Mouse (Mus musculus): ENCODE data around the gene Gbp9. TPM values are rescaled to one million over a fixed set of nuclear protein-coding genes. Genes with fewer than 3 reads are reported as not detected.
"Not testable (repeated sequence)": the region's sequence is repeated elsewhere in the genome, so short reads cannot be mapped to it uniquely, and the experiment has no call there.

Gene Gbp9
- polyA plus RNA-seq, 1 experiment from 2014 or later = 1.7 TPM

GRCm38 (mm10) chr5:105081900-105082299 is 57.4 kb downstream of the Gbp9 start:
- Histone ChIP-seq H3K27ac (ENCODE audit: low read depth, low read length) (no peak overlapping the region), H3K4me2 (replicated peaks; ENCODE audit: low read depth) (no peak overlapping the region), H3K9ac (ENCODE audit: low read depth, low read length) (no peak overlapping the region), H3K4me3 (ENCODE audit: low read depth, low read length) (no peak overlapping the region), H3K36me3 (ENCODE audit: control insufficient read depth, insufficient read depth) (no peaks in the 10 kb centered on the region), H3K27me3 (replicated peaks; ENCODE audit: control insufficient read depth, insufficient read depth, low read length) (no peaks in the 10 kb centered on the region), H3K9me3 (ENCODE audit: control insufficient read depth) (0 out of 2 replicates have a peak, but pooled peaks cover 3% of the 10 kb centered on the region), H3K4me1 (replicated peaks; ENCODE audit: control insufficient read depth, insufficient read depth, low read length) (no peaks in the 10 kb centered on the region)
- no peak for ATAC-seq
- no peak for TF ChIP-seq CTCF (IDR thresholded peaks at IDR 0.05; ENCODE audit: low read depth)

GRCm38 (mm10) chr5:105068356-105068755 is 71.0 kb downstream of the Gbp9 start:
- H3K4me2 ChIP-seq (replicated peaks; ENCODE audit: low read depth); H3K36me3 ChIP-seq (ENCODE audit: control insufficient read depth, insufficient read depth); H3K27me3 ChIP-seq (replicated peaks; ENCODE audit: control insufficient read depth, insufficient read depth, low read length); H3K4me3 ChIP-seq (ENCODE audit: low read depth, low read length); H3K27ac ChIP-seq (ENCODE audit: low read depth, low read length); H3K9me3 ChIP-seq (ENCODE audit: control insufficient read depth); H3K4me1 ChIP-seq (replicated peaks; ENCODE audit: control insufficient read depth, insufficient read depth, low read length); H3K9ac ChIP-seq (ENCODE audit: low read depth, low read length); ATAC-seq: not testable (repeated sequence)

- not testable (repeated sequence) for H3K9ac ChIP-seq (ENCODE audit: low read depth, low read length); H3K4me1 ChIP-seq (replicated peaks; ENCODE audit: control insufficient read depth, insufficient read depth, low read length); H3K4me2 ChIP-seq (replicated peaks; ENCODE audit: low read depth); H3K27ac ChIP-seq (ENCODE audit: low read depth, low read length); H3K9me3 ChIP-seq (ENCODE audit: control insufficient read depth); H3K27me3 ChIP-seq (replicated peaks; ENCODE audit: control insufficient read depth, insufficient read depth, low read length); ATAC-seq; H3K4me3 ChIP-seq (ENCODE audit: low read depth, low read length); H3K36me3 ChIP-seq (ENCODE audit: control insufficient read depth, insufficient read depth)
- 63% methylated on average over 2 of the region's 2 CpGs for WGBS
Measured at GRCm38 (mm10) chr5:105064443-105064842, 74.9 kb downstream of the Gbp9 start.

GRCm38 (mm10) chr5:105063321-105063720 is 76.0 kb downstream of the Gbp9 start:
- H3K9me3 ChIP-seq (ENCODE audit: control insufficient read depth) = no peaks in the 10 kb centered on the region
- H3K36me3 ChIP-seq (ENCODE audit: control insufficient read depth, insufficient read depth) = no peaks in the 10 kb centered on the region
- H3K4me2 ChIP-seq (replicated peaks; ENCODE audit: low read depth) = no peak overlapping the region
- ATAC-seq = no peak
- H3K4me3 ChIP-seq (ENCODE audit: low read depth, low read length) = no peak overlapping the region
- no peaks in the 10 kb centered on the region for H3K27me3 ChIP-seq (replicated peaks; ENCODE audit: control insufficient read depth, insufficient read depth, low read length)
- no peak overlapping the region for H3K27ac ChIP-seq (ENCODE audit: low read depth, low read length)
- 50% methylated on average over 1 of the region's 1 CpGs for WGBS
- H3K9ac ChIP-seq (ENCODE audit: low read depth, low read length) = no peak overlapping the region
- no peaks in the 10 kb centered on the region for H3K4me1 ChIP-seq (replicated peaks; ENCODE audit: control insufficient read depth, insufficient read depth, low read length)
- no peak for TF ChIP-seq CTCF (IDR thresholded peaks at IDR 0.05; ENCODE audit: low read depth)

- not testable (repeated sequence) for H3K9ac ChIP-seq (ENCODE audit: low read depth, low read length); H3K4me2 ChIP-seq (replicated peaks; ENCODE audit: low read depth); H3K27ac ChIP-seq (ENCODE audit: low read depth, low read length); H3K4me1 ChIP-seq (replicated peaks; ENCODE audit: control insufficient read depth, insufficient read depth, low read length); H3K27me3 ChIP-seq (replicated peaks; ENCODE audit: control insufficient read depth, insufficient read depth, low read length); H3K36me3 ChIP-seq (ENCODE audit: control insufficient read depth, insufficient read depth); ATAC-seq; H3K4me3 ChIP-seq (ENCODE audit: low read depth, low read length); H3K9me3 ChIP-seq (ENCODE audit: control insufficient read depth)
- 48% methylated on average over 2 of the region's 2 CpGs for WGBS
Measured at GRCm38 (mm10) chr5:105062403-105062802, 76.9 kb downstream of the Gbp9 start.

- no peaks in the 10 kb centered on the region for H3K27me3 ChIP-seq (replicated peaks; ENCODE audit: control insufficient read depth, insufficient read depth, low read length)
- no peak for ATAC-seq
- no peaks in the 10 kb centered on the region for H3K9me3 ChIP-seq (ENCODE audit: control insufficient read depth)
- no peak overlapping the region for H3K4me3 ChIP-seq (ENCODE audit: low read depth, low read length)
- H3K4me2 ChIP-seq (replicated peaks; ENCODE audit: low read depth) = no peak overlapping the region
- no peak for TF ChIP-seq CTCF (IDR thresholded peaks at IDR 0.05; ENCODE audit: low read depth)
- no peaks in the 10 kb centered on the region for H3K36me3 ChIP-seq (ENCODE audit: control insufficient read depth, insufficient read depth)
- no peaks in the 10 kb centered on the region for H3K4me1 ChIP-seq (replicated peaks; ENCODE audit: control insufficient read depth, insufficient read depth, low read length)
- H3K9ac ChIP-seq (ENCODE audit: low read depth, low read length) = no peak overlapping the region
- no peak overlapping the region for H3K27ac ChIP-seq (ENCODE audit: low read depth, low read length)
- 94% methylated on average over 2 of the region's 2 CpGs for WGBS
Measured at GRCm38 (mm10) chr5:105060224-105060623, 79.1 kb downstream of the Gbp9 start.

GRCm38 (mm10) chr5:105055279-105055678 is 84.1 kb downstream of the Gbp9 start:
- no peak overlapping the region for H3K4me3 ChIP-seq (ENCODE audit: low read depth, low read length)
- no peak overlapping the region for H3K9ac ChIP-seq (ENCODE audit: low read depth, low read length)
- TF ChIP-seq CTCF (IDR thresholded peaks at IDR 0.05; ENCODE audit: low read depth) = no peak
- no peaks in the 10 kb centered on the region for H3K4me1 ChIP-seq (replicated peaks; ENCODE audit: control insufficient read depth, insufficient read depth, low read length)
- no peaks in the 10 kb centered on the region for H3K9me3 ChIP-seq (ENCODE audit: control insufficient read depth)
- 94% methylated on average over 2 of the region's 2 CpGs for WGBS
- H3K27me3 ChIP-seq (replicated peaks; ENCODE audit: control insufficient read depth, insufficient read depth, low read length) = no peaks in the 10 kb centered on the region
- H3K27ac ChIP-seq (ENCODE audit: low read depth, low read length) = no peak overlapping the region
- no peaks in the 10 kb centered on the region for H3K36me3 ChIP-seq (ENCODE audit: control insufficient read depth, insufficient read depth)
- no peak overlapping the region for H3K4me2 ChIP-seq (replicated peaks; ENCODE audit: low read depth)
- no peak for ATAC-seq

GRCm38 (mm10) chr5:105053471-105054169 is 85.7 kb downstream of the Gbp9 start:
- not testable (repeated sequence) for H3K4me1 ChIP-seq (replicated peaks; ENCODE audit: control insufficient read depth, insufficient read depth, low read length); H3K9me3 ChIP-seq (ENCODE audit: control insufficient read depth); H3K36me3 ChIP-seq (ENCODE audit: control insufficient read depth, insufficient read depth); H3K27me3 ChIP-seq (replicated peaks; ENCODE audit: control insufficient read depth, insufficient read depth, low read length); H3K4me2 ChIP-seq (replicated peaks; ENCODE audit: low read depth); H3K9ac ChIP-seq (ENCODE audit: low read depth, low read length); H3K27ac ChIP-seq (ENCODE audit: low read depth, low read length); ATAC-seq; H3K4me3 ChIP-seq (ENCODE audit: low read depth, low read length)
- 63% methylated on average over 1 of the region's 1 CpGs for WGBS

Measured in intestine, postnatal 0 days (tissue).